Mouse (Mus musculus) erythroblast, embryonic 14.5 days (primary cell): ENCODE data around the gene Nrp2.

Source experiments
- GATA1 ChIP-seq: IDR thresholded peaks from 2 replicates; pipeline ENCODE4 v1.6.1; 2012; ENCODE audit warnings: low read length, inconsistent platforms, mixed read lengths
- TAL1 ChIP-seq: IDR thresholded peaks from 3 replicates; pipeline ENCODE4 v1.6.1; 2012; ENCODE audit warnings: low read length, inconsistent platforms, mixed read lengths

DNA sequence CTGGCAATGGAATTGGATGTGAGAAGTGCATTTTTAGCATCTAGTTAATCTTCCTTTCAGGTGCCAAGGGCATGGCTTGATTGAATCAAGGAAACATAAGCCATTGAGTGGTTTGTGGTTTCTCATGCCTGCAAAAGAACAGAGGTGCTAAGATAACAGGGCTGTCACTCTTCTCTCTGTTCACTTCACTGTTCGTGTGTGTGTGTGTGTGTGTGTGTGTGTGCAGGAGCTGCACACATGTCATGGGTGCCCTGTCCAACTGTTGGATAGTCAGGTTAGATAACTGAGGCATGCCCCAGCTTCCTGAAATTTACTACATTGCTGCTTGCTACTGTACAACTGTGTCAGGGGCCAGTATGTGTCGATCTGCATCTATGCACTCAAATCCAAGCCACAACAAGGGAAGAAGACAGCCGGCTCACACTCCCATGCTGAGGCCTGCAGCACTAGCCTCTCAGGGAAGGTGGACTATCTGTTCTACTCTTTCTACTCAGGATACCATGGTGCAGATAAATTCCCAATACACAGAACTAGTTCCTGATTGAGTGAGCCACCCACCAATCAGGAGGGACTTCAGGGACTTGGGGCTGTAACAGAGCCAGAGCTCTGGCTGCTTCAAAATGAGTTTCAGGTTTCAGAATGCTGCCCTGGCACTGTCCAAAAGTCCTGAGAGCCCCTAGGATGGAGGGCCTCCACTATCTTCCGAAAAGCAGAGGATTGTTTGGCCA lies 126.8 kb downstream of the Nrp2 start:
- TF ChIP-seq TAL1 (no peak), GATA1 (no peak)
